Mouse (Mus musculus) kidney, adult 2 months (tissue): ENCODE measurements around the gene Olfr1195.

ENCODE experiments used
- CTCF ChIP-seq: fragments of 200-500 bp; conservative IDR thresholded peaks from 2 replicates; pipeline ENCODE4 v1.5.1; 2011; ENCODE audit warnings: low read depth, mild to moderate bottlenecking, control low read depth, low read length, moderate library complexity, mixed read lengths; ENCODE audit not compliant: insufficient read depth, insufficient read length
- POLR2A ChIP-seq: fragments of 200-500 bp; IDR thresholded peaks from one replicate; pipeline ENCODE4 v1.6.1; 2011; ENCODE audit warnings: low read depth, low read length, control low read depth

DNA sequence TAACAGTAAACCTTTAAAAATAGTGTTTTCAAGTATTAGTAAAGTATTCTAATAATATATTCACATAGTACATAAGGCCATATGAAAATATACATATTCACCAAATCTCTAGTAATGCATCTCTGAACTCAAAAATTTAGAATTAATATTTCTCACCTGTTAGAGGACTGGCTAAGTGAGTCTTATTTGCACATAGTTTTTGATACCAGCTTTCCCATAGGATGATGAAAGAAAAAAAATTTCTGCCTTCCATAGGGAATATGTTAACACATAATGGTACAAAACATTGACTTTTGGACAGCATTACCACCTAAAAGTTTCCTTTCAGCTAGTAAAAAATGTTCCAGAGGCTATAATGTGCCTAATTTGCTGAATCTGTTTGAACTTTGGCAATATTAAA, at the start of gene Olfr1195:
- TF ChIP-seq POLR2A (no peak), CTCF (no peak)
